Mouse (Mus musculus): ENCODE results near the gene Ahdc1. TPM values are rescaled to one million over a fixed set of nuclear protein-coding genes. Genes with fewer than 3 reads are reported as not detected.

The Ahdc1 gene
- 1 to 10 TPM; 6.4 to 7.8 TPM for total RNA-seq (2023)

DNA sequence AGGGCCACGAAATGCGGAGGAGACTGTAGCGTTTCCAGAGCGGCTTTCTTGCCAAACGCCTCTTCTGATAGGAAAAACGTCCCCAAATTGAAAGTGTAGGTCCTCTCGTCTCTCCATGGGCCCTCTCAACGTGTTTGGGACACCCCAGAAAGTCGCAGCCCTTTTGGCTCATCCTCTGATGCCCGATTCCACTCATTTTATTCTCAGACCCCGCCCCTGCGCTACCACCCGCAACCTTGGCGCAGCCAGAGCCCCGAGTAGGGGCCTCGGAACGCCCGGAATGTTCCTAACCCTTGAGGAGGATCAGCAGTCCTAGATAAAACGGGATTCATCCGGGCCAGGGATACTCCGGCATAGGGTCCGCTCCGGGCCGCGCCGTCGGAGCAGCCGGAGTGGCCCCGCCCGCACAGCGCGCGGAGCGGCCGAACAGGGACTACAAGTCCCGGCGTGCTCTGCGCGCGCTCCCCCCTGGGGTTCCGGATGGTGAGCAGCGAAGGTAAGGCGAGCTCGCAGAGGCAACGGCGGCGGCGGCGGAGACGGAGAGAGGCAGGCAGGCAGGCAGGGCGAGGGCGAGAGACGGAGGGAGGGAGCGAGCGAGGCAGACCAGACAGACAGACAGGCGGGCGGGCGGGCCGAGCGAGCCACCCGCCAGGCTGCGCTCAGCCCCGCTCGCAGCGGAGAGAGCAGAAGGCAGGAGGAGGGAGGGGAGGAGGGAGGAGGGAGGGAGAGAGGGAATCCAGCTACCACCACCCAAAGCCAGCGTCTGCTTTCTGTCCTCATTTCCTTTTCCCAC lies at the start of gene Ahdc1:
Ahdc1 (plus strand) TSS at position 233 of the 793 bp plus-strand sequence.

DNA sequence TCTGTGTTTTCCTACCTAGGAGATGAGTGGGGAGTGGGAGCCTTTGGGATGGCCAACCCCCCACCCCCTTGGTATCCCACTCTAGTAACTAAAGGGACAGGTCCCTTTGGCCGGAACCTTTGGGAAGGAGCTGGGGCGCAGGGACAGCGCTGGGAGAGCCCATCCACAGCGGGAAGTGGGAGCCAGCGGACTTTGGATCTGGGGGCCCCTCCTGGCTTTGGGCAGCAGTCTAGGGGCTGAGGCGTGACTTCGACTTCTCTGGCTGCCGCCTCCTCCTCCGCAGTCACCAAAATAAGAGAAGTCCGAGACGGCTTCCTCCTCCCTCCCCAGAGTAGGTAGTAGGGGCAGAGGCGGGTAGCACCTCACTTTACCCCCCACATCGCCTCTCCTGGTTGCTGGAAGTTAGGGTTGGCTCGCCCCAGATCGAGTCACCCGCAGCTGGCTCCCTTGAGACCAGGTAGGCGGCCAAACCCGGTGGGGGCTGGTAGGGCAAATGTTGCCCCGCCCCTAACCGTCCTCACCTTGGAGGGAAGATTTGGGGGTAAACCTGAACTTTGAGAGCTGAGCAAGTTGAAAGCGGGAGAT lies 37.2 kb upstream of the Ahdc1 start, which contains the start of gene Fgr:
Fgr (plus strand) TSS at position 282 of the 585 bp plus-strand sequence.

Other genes with a start within 250 kb of the Ahdc1 start
- gene Rpa2, start 242.9 kb upstream of the Ahdc1 start, total RNA-seq (2023): 10 to 100 TPM; 30.1 to 41.2 TPM
- gene Themis2, start 214.9 kb upstream of the Ahdc1 start, total RNA-seq (2023): 100 to 1,000 TPM; 101 to 144 TPM
- gene Ppp1r8, start 168.1 kb upstream of the Ahdc1 start, total RNA-seq (2023): 10 to 100 TPM; 23.3 to 27.0 TPM
- gene Stx12, start 126.8 kb upstream of the Ahdc1 start, total RNA-seq (2023): 10 to 100 TPM; 18.9 to 21.4 TPM
- gene Fam76a, start 88.7 kb upstream of the Ahdc1 start, total RNA-seq (2023): 10 to 100 TPM; 24.4 to 30.4 TPM
- gene Fgr, start 37.2 kb upstream of the Ahdc1 start, total RNA-seq (2023): 100 to 1,000 TPM; 268 to 295 TPM
- 100 to 1,000 TPM; 230 to 271 TPM for gene Wasf2, start 119.2 kb downstream of the Ahdc1 start, total RNA-seq (2023)
- not detected for gene Cd164l2, start 200.9 kb downstream of the Ahdc1 start, total RNA-seq (2023)
- gene Gpr3, start 201.3 kb downstream of the Ahdc1 start, total RNA-seq (2023): not detected
- gene Map3k6, start 229.6 kb downstream of the Ahdc1 start, total RNA-seq (2023): 1 to 10 TPM; 6.1 to 8.7 TPM

Measured in neutrophil, adult 83 days (primary cell).